Mouse (Mus musculus): ENCODE results near the gene Tnks1bp1. TPM values are rescaled to one million over a fixed set of nuclear protein-coding genes. Genes with fewer than 3 reads are reported as not detected.
A peak's percentile ranks its signal among the peaks of the same experiment; 100 is the strongest.

The Tnks1bp1 gene
- total and polyA plus RNA-seq, 3 experiments: 1.5 to 7.5 (median 3.9) TPM

GRCm38 (mm10) chr2:85014588-85014982 is 33.2 kb upstream of the Tnks1bp1 start (continued):
- TF ChIP-seq MEF2A (IDR thresholded peaks at IDR 0.05; ENCODE audit: borderline replicate concordance, low read depth, low read length) (peak; percentile 67; the same call in 1 of the 2 replicates), ELF1 (IDR thresholded peaks at IDR 0.05; ENCODE audit: low read depth, low read length) (no peak), RCOR1 (conservative IDR thresholded peaks at IDR 0.05; ENCODE audit: low read depth, low read length) (no peak), ZKSCAN1 (IDR thresholded peaks at IDR 0.05; ENCODE audit: borderline replicate concordance, low read depth, low read length) (no peak), E2F4 (IDR thresholded peaks at IDR 0.05; ENCODE audit: insufficient replicate concordance, low read depth, low read length) (no peak), EP300 (IDR thresholded peaks at IDR 0.05; ENCODE audit: low read length) (peak; percentile 30; the same call in 1 of the 2 replicates), MAX (IDR thresholded peaks at IDR 0.05; ENCODE audit: low read length) (peak; percentile 61; the same call in 1 of the 2 replicates), UBTF (IDR thresholded peaks at IDR 0.05; ENCODE audit: low read depth, low read length) (no peak), POLR2A (IDR thresholded peaks at IDR 0.05; ENCODE audit: low read depth, low read length) (no peak), NRF1 (IDR thresholded peaks at IDR 0.05; ENCODE audit: low read depth, low read length) (no peak), PAX5 (IDR thresholded peaks at IDR 0.05; ENCODE audit: low read length) (no peak)

DNA sequence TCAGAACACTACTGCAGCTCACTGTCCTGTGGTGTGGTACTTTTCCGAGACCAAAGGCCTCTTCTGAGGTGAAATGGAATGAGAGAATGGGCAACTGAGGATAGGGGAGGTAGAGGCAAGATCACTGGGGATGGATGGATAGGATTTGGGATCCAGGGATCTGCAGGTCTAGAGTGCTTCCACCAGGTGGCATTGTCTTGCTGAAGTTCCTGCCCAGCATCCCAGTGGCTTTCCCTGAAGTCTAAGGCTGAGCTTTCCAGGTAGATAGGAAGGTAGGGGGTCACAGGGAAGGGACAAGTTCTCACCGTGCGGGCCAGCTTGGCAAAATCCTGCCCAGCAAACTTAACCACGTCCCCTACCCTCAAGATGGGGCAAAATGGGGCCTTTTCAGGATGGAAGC is 25.8 kb upstream of the Tnks1bp1 start:
- H3K4me3 ChIP-seq (replicated peaks in 1 of 3; ENCODE audit: low read depth in 2 of 3, low read length in 2 of 3, poor library complexity in 1 of 3): no peak overlapping the region
- peaks cover 0 to 9% of the 10 kb centered on the region in 2 experiments; a peak in 2 of 4 replicates for H3K4me1 ChIP-seq (ENCODE audit: control insufficient read depth in 1 of 2, insufficient read depth in 2 of 2)
- H3K9ac ChIP-seq (ENCODE audit: insufficient read depth, low read depth): no peak overlapping the region
- H3K36me3 ChIP-seq (replicated peaks in 1 of 2; ENCODE audit: control insufficient read depth in 1 of 2, insufficient read depth in 1 of 2, low read length in 1 of 2): no peaks in the 10 kb centered on the region
- in situ Hi-C loops (cut with MboI; ENCODE audit: low pct_ligation_motif_present, low pct_unique_long_range_greater_than_20kb, low sequenced_read_pairs) (loop anchor here (10.0 kb wide), 1 partner anchor 197 kb away; the partner anchor contains the start of genes Smtnl1 and Timm10), dilution Hi-C loops (cut with MboI; ENCODE audit: extremely low pct_ligation_motif_present, extremely low pct_unique_long_range_greater_than_20kb, low sequenced_read_pairs) (no loop called here)
- no peaks in the 10 kb centered on the region for H3K27me3 ChIP-seq (replicated peaks)
- TF ChIP-seq HCFC1 (IDR thresholded peaks at IDR 0.05; ENCODE audit: low read depth, low read length) (no peak), SIN3A (IDR thresholded peaks at IDR 0.05; ENCODE audit: low read length) (no peak), NRF1 (IDR thresholded peaks at IDR 0.05; ENCODE audit: low read depth, low read length) (no peak), GABPA (IDR thresholded peaks at IDR 0.05; ENCODE audit: insufficient replicate concordance, low read depth, low read length) (no peak), CTCF (conservative IDR thresholded peaks at IDR 0.05 in 1 of 2, IDR thresholded peaks at IDR 0.05 in 1 of 2; ENCODE audit: low read depth in 2 of 2, low read length in 2 of 2) (peak in 1 of 2 experiments; percentile 59; a peak in 3 of 4 replicates), SMC3 (IDR thresholded peaks at IDR 0.05; ENCODE audit: low read depth, low read length) (peak; percentile 46), ZC3H11A (IDR thresholded peaks at IDR 0.05; ENCODE audit: low read depth, low read length) (no peak), MEF2A (IDR thresholded peaks at IDR 0.05; ENCODE audit: borderline replicate concordance, low read depth, low read length) (no peak), RAD21 (IDR thresholded peaks at IDR 0.05; ENCODE audit: low read depth, low read length) (peak; percentile 48), MAZ (IDR thresholded peaks at IDR 0.05; ENCODE audit: low read depth, low read length) (no peak)
- no peaks in the 10 kb centered on the region for H3K9me3 ChIP-seq (replicated peaks; ENCODE audit: low read length)
- no peak overlapping the region for H3K4me2 ChIP-seq (ENCODE audit: insufficient read depth, low read depth, poor library complexity, severe bottlenecking)
- H3K27ac ChIP-seq (ENCODE audit: insufficient read depth, low read depth): no peak overlapping the region
- H3K79me2 ChIP-seq (replicated peaks; ENCODE audit: control insufficient read depth, extremely low read depth, insufficient read depth, poor library complexity, severe bottlenecking): no peaks in the 10 kb centered on the region
- DNase-seq (ENCODE audit: extremely low read depth): no peak
